ENCODE assay signal across 13 mouse cellular contexts in the genomic region with DNA sequence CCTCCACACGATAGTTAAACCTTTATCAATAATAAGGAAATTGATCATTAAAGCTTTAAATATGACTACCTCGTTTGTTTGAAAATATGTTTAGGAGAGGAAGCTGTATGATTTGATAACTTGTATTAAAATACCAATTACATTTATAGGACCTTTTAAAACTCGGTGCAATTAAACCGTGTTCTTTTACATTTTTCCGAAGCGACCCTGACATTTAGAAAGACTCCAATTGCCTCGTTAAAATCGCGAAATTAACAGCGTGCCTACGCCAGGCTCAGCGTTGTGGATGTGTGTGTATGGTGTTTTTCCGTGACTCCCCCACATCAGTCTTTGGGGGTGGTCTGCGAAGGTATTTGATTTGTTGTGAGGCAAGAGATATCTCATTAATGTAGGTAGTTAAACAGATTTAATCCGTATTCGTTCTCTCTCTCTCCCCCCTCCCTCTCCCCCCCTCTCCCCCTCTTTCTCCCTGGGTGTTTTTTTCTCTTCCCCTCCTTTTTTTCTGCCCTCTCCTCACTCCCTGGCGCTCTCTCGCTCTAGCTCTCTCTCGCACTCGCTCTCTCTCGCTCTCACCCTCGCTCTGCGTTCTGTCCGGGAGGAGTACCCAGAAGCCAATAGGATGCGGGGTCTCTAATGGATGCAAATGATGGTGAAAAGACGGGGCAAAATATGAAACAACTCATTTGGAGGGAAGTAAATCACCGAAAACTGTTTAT. TPM values are rescaled to one million over a fixed set of nuclear protein-coding genes. Genes with fewer than 3 reads are reported as not detected.
DNase-seq lines count a peak whose midpoint lies in the region; ATAC-seq and TF ChIP-seq lines count a peak whose summit lies in the region.
"Had no signal": no experiment of that assay in that cellular context is flagged by ENCODE, and none has a peak within 500 bp of the region (broad histone marks: within the 10 kb centered on the region; RNA-seq: fewer than 3 reads in every experiment).

TSS of gene Hoxb8 (plus strand) at position 51 of the 716 bp plus-strand sequence.

- no peaks in the 10 kb centered on the region for H3K9me3 ChIP-seq in ES-E14 (ENCODE audit: control insufficient read depth, insufficient read depth, low read depth, low read length)
- H3K9me3 ChIP-seq in hindbrain, embryonic 15.5 days = no peaks in the 10 kb centered on the region
- H3K9me3 ChIP-seq in limb, embryonic 13.5 days = no peaks in the 10 kb centered on the region
- H3K9me3 ChIP-seq: embryonic facial prominence, embryonic 15.5 days; megakaryocyte, embryonic 14.5 days had no signal

- no peak within 1 kb of the TSS for H3K9ac ChIP-seq in ES-E14 (ENCODE audit: insufficient read depth, low read depth, low read length, poor library complexity, severe bottlenecking)
- H3K9ac ChIP-seq in hindbrain, embryonic 15.5 days = no peak within 1 kb of the TSS; the same call in 1 of the 2 replicates
- H3K9ac ChIP-seq in limb, embryonic 13.5 days = no peak within 1 kb of the TSS
- H3K9ac ChIP-seq: embryonic facial prominence, embryonic 15.5 days had no signal

- intact Hi-C loops in gastrocnemius, adult 2 months (cut with DNase I) = no loop called here

- H3K4me3 ChIP-seq in gastrocnemius, adult 2 months = peak within 1 kb of the TSS; percentile 73
- no peak within 1 kb of the TSS for H3K4me3 ChIP-seq in ES-E14 (ENCODE audit: insufficient read depth in 1 of 2, low read depth in 1 of 2, low read length in 2 of 2, poor library complexity in 1 of 2, severe bottlenecking in 1 of 2)
- H3K4me3 ChIP-seq in hindbrain, embryonic 15.5 days = peak within 1 kb of the TSS; percentile 40
- peak within 1 kb of the TSS; percentile 21; the same call in 1 of the 2 replicates for H3K4me3 ChIP-seq in limb, embryonic 13.5 days
- H3K4me3 ChIP-seq: embryonic facial prominence, embryonic 15.5 days had no signal

- no peak for ATAC-seq in hindbrain, embryonic 15.5 days (ENCODE audit: low FRiP score, low read depth)
- ATAC-seq in limb, embryonic 13.5 days (ENCODE audit: low FRiP score, low read depth) = no peak

- H3K4me2 ChIP-seq in hindbrain, embryonic 15.5 days = peak within 1 kb of the TSS; percentile 50
- H3K4me2 ChIP-seq in limb, embryonic 13.5 days (replicated peaks) = 0 out of 2 replicates have a peak within 1 kb of the TSS, but pooled peaks have one; percentile 27
- H3K4me2 ChIP-seq: embryonic facial prominence, embryonic 15.5 days had no signal

- in situ Hi-C loops in ES-E14 (cut with MboI; ENCODE audit: low sequenced_read_pairs in 2 of 2, unreplicated experiment in 2 of 2) = loop anchor here (5.0 to 25.0 kb wide), 3 partner anchors 45 to 580 kb away; no protein-coding TSS in a partner anchor

- DNase-seq in gastrocnemius, adult 2 months = no peak
- DNase-seq in gastrocnemius, postnatal 10 days = no peak
- peak; percentile 26 for DNase-seq in ES-E14 (ENCODE audit: low read depth, low spot score)
- DNase-seq in spleen, postnatal 36 days (ENCODE audit: low spot score in 2 of 2) = no peak
- DNase-seq in urinary bladder, postnatal 36 days (ENCODE audit: low spot score in 2 of 2) = no peak
- no peak for DNase-seq in retina, embryonic 14.5 days (ENCODE audit: low spot score)
- DNase-seq: B cell, adult 2 months; heart, adult 11 months had no signal

- WGBS in hindbrain, embryonic 15.5 days = 1% methylated on average over 27 of the region's 27 CpGs
- WGBS in limb, embryonic 13.5 days = under 1% methylated on average over 27 of the region's 27 CpGs

- TF ChIP-seq CTCF in gastrocnemius, adult 2 months (IDR thresholded peaks at IDR 0.05) = no peak

- peaks cover 78% of the 10 kb centered on the region for H3K27me3 ChIP-seq in hindbrain, embryonic 15.5 days
- H3K27me3 ChIP-seq in limb, embryonic 13.5 days = peaks cover 97% of the 10 kb centered on the region

- peaks cover 0 to 9% of the 10 kb centered on the region in 2 experiments; a peak in 1 of 4 replicates for H3K4me1 ChIP-seq in ES-E14 (ENCODE audit: control insufficient read depth in 2 of 2, insufficient read depth in 2 of 2, low read length in 2 of 2, poor library complexity in 1 of 2)
- peaks cover 6% of the 10 kb centered on the region for H3K4me1 ChIP-seq in hindbrain, embryonic 15.5 days (replicated peaks)
- peaks cover 19% of the 10 kb centered on the region for H3K4me1 ChIP-seq in limb, embryonic 13.5 days

- peak within 1 kb of the TSS; percentile 89; the same call in 1 of the 2 replicates for H3K27ac ChIP-seq in gastrocnemius, adult 2 months
- H3K27ac ChIP-seq in ES-E14 (ENCODE audit: insufficient read depth, low read depth, low read length, poor library complexity, severe bottlenecking) = no peak within 1 kb of the TSS
- peak within 1 kb of the TSS; percentile 72 for H3K27ac ChIP-seq in hindbrain, embryonic 15.5 days (replicated peaks)
- no peak within 1 kb of the TSS for H3K27ac ChIP-seq in limb, embryonic 13.5 days
- H3K27ac ChIP-seq: embryonic facial prominence, embryonic 15.5 days had no signal

- H3K36me3 ChIP-seq in ES-E14 (ENCODE audit: control insufficient read depth, insufficient read depth, low read length, poor library complexity, severe bottlenecking) = no peaks in the 10 kb centered on the region
- H3K36me3 ChIP-seq in hindbrain, embryonic 15.5 days = no peaks in the 10 kb centered on the region
- H3K36me3 ChIP-seq in limb, embryonic 13.5 days = no peaks in the 10 kb centered on the region
- H3K36me3 ChIP-seq: embryonic facial prominence, embryonic 15.5 days had no signal

TF ChIP-seq in ES-E14, 5 proteins besides CTCF, POLR2A, EP300 and RAD21:
- TF ChIP-seq HCFC1 (IDR thresholded peaks at IDR 0.05; ENCODE audit: borderline replicate concordance, insufficient read depth, low read length) (no peak), MAFK (IDR thresholded peaks at IDR 0.05; ENCODE audit: insufficient read depth, low read depth, low read length) (no peak), ZNF384 (IDR thresholded peaks at IDR 0.05; ENCODE audit: low read depth, low read length) (no peak), CHD2 (IDR thresholded peaks at IDR 0.05; ENCODE audit: low read depth, low read length) (no peak), ZC3H11A (IDR thresholded peaks at IDR 0.05; ENCODE audit: borderline replicate concordance, low read depth, low read length) (no peak)

RNA-seq across cellular contexts. Expression of gene Hoxb8, which starts in this region (rescaled TPM):
- total RNA-seq in gastrocnemius, adult 2 months (2021) = under 1 TPM; 0.14 to 0.23 TPM
- 1 to 10 TPM in 1 of 2 experiments, under 1 TPM in 1; 0.92 to 1.9 TPM for total RNA-seq in gastrocnemius, postnatal 10 days (2021)
- 0.18 TPM in 1 of 2 replicates, not detected in the other for total RNA-seq in ES-E14 (2012; rRNA removed)
- 18.2 and 26.1 TPM in 2 replicates for polyA plus RNA-seq in hindbrain, embryonic 15.5 days (2015; fragmentation: Nextera tagmentation; extraction: Ambion mirVana)
- polyA plus RNA-seq in limb, embryonic 13.5 days (2015; fragmentation: Nextera tagmentation; extraction: Ambion mirVana) = 0.17 and 0.32 TPM in 2 replicates
- total RNA-seq: layer of hippocampus, postnatal 14 days had no signal
- polyA plus RNA-seq: embryonic facial prominence, embryonic 15.5 days had no signal

Comparison
In these comparisons a context has a peak if more than half of its experiments do, and no peak if none do; other contexts are left out.
1. RNA of gene Hoxb8 (polyA plus RNA-seq): 18.2 to 26.1 TPM in hindbrain, embryonic 15.5 days; 0.17 to 0.32 TPM in limb, embryonic 13.5 days; every median in the first group is over 10 times any median in the second.
2. Peak in DNase-seq in ES-E14; RNA of the gene not detected or under 1 TPM.
3. H3K27ac ChIP-seq: peak in gastrocnemius, adult 2 months (single experiment) and hindbrain, embryonic 15.5 days (single experiment); none in ES-E14 (single experiment) and limb, embryonic 13.5 days (single experiment).
4. H3K4me3 ChIP-seq: peak in gastrocnemius, adult 2 months (single experiment), hindbrain, embryonic 15.5 days (single experiment) and limb, embryonic 13.5 days (single experiment); none in ES-E14 (0 of 2).